Mouse (Mus musculus) spleen, postnatal 0 days (tissue): Measurements from ENCODE around the gene Gm14862. TPM values are rescaled to one million over a fixed set of nuclear protein-coding genes. Genes with fewer than 3 reads are reported as not detected.

Experiments
- polyA plus RNA-seq: library from polyadenylated mRNA; unstranded; fragments of >200 nt; fragmentation: Nextera tagmentation; extraction: Ambion mirVana; gene quantifications from 2 replicates; pipeline ENCODE4 v1.2.1, GENCODE M21; 2015

Gene Gm14862
- polyA plus RNA-seq, result 2.5 and 2.6 TPM in 2 replicates

GRCm38 (mm10) chrX:9256766-9257165 is at the start of gene Gm14862:
Gene Gm14862 (minus strand): TSS chrX:9256899.

GRCm38 (mm10) chrX:9283464-9283863 is 26.8 kb upstream of the Gm14862 start, which contains the start of gene H2al1m:
Gene H2al1m (plus strand): TSS chrX:9283764.

GRCm38 (mm10) chrX:9272460-9273361 is 16.0 kb upstream of the Gm14862 start, which contains the start of gene Xk:
Gene Xk (plus strand): TSS chrX:9272756.

Other genes with a start within 250 kb of the Gm14862 start
- gene Fthl17e, start 223.4 kb downstream of the Gm14862 start, polyA plus RNA-seq, result not detected in 2 replicates
- not detected in 2 replicates for gene Fthl17f, start 193.9 kb downstream of the Gm14862 start, polyA plus RNA-seq
- not detected in 2 replicates for gene 4930402K13Rik, start 152.3 kb downstream of the Gm14862 start, polyA plus RNA-seq
- 0.64 and 0.70 TPM in 2 replicates for gene Lancl3, start 57.0 kb downstream of the Gm14862 start, polyA plus RNA-seq
- 11.7 and 15.1 TPM in 2 replicates for gene Xk, start 15.9 kb upstream of the Gm14862 start, polyA plus RNA-seq
- gene H2al1m, start 26.9 kb upstream of the Gm14862 start, polyA plus RNA-seq, result 1.1 and 1.3 TPM in 2 replicates
- gene H2al1k, start 93.7 kb upstream of the Gm14862 start, polyA plus RNA-seq, result not detected in 2 replicates
- 25.8 and 34.2 TPM in 2 replicates for gene Cybb, start 230.9 kb upstream of the Gm14862 start, polyA plus RNA-seq